Mouse (Mus musculus) limb, embryonic 12.5 days (tissue): ENCODE measurements at regions not wholly inside any gene's neighbourhood (a gene's known extent, or its start where the extent isn't known, plus 50 kb on each side); places are given as distances from the start of the nearest gene placed in this dataset.
A peak's percentile ranks its signal among the peaks of the same experiment; 100 is the strongest.
"Not testable (repeated sequence)": the region's sequence is repeated elsewhere in the genome, so short reads cannot be mapped to it uniquely, and the experiment has no call there.

Experiments
- ATAC-seq: fragments of 200-750 bp; cut with Nextera tagmentation; 2 replicates; pipeline ENCODE4 v1.8.0; 2017; ENCODE audit warnings: low read depth, moderate TSS enrichment; ENCODE audit not compliant: insufficient number of reproducible peaks, insufficient read depth, low FRiP score, low TSS enrichment
- H3K27ac ChIP-seq: fragments of 300-500 bp; sonication (generic); 2 replicates; pipeline ENCODE4 v1.5.1; 2016; ENCODE audit warnings: mild to moderate bottlenecking, moderate library complexity
- H3K27me3 ChIP-seq: fragments of 300-500 bp; sonication (generic); 2 replicates; pipeline ENCODE4 v1.6.1; 2016; ENCODE audit warnings: mild to moderate bottlenecking, moderate library complexity
- H3K36me3 ChIP-seq: fragments of 300-500 bp; sonication (generic); 2 replicates; pipeline ENCODE4 v1.6.1; 2016; ENCODE audit warnings: mild to moderate bottlenecking, moderate library complexity
- H3K4me1 ChIP-seq: fragments of 300-500 bp; sonication (generic); replicated peaks from 2 replicates; pipeline ENCODE4 v1.6.1; 2016
- H3K4me2 ChIP-seq: fragments of 300-500 bp; sonication (generic); 2 replicates; pipeline ENCODE4 v1.6.1; 2016; ENCODE audit warnings: mild to moderate bottlenecking, moderate library complexity
- H3K4me3 ChIP-seq: fragments of 300-500 bp; sonication (generic); replicated peaks from 2 replicates; pipeline ENCODE4 v1.5.1; 2016; ENCODE audit warnings: mild to moderate bottlenecking
- H3K9ac ChIP-seq: fragments of 300-500 bp; sonication (generic); replicated peaks from 2 replicates; pipeline ENCODE4 v1.6.1; 2016; ENCODE audit warnings: mild to moderate bottlenecking, moderate library complexity
- H3K9me3 ChIP-seq: fragments of 300-500 bp; sonication (generic); 2 replicates; pipeline ENCODE4 v1.6.1; 2016; ENCODE audit warnings: mild to moderate bottlenecking, moderate library complexity
- WGBS: fragments of 180-500 bp; shearing (Covaris S2); methylation state at CpG from one replicate; pipeline ENCODE4 v1.1.7; 2016; 5-methylcytosine and 5-hydroxymethylcytosine counted together

DNA sequence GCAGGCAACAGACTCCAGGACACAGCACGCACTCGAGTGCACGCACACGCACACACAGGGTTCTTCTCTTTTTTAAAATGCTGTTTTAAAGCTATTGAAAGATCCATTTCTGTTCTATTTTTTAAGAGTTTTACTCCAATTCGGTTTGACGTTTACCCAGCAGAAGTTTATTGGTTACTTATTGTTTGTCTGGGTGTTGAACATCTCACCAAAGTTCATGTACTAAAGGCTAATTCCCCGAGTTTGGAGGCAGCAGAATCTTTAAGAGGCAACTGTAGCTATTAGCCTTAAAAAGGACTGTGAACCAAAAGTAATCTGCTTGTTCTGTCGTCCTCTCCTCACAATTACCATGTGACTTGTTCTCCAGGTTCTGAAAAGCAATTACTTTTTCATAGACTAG, 263.0 kb upstream of the Nfia start:
- no peaks in the 10 kb centered on the region for H3K9me3 ChIP-seq
- no peak overlapping the region for H3K27ac ChIP-seq
- WGBS = 84% methylated on average over 8 of the region's 8 CpGs
- no peaks in the 10 kb centered on the region for H3K4me1 ChIP-seq
- no peak overlapping the region for H3K4me3 ChIP-seq
- H3K9ac ChIP-seq = no peak overlapping the region
- ATAC-seq = no peak
- H3K4me2 ChIP-seq = no peak overlapping the region
- no peaks in the 10 kb centered on the region for H3K27me3 ChIP-seq
- no peaks in the 10 kb centered on the region for H3K36me3 ChIP-seq

DNA sequence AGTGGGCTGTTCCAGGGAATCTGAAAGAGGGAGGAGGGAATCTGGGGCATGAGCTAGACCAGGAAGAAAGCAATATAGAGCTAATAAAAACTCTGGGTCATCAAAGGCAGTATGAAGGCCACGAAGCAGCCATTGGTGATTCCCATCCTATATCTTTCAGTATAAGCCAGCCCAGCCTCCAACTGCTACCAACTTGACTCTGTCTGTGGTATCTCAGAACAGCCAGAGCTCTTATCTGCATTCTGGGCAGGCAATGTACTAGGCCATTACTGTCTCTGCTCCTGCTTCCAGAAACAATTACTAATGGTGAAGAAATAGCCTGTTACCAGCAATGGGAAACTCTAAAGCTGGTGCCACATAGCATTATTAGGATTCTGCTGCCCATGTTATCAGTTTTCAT, 266.8 kb upstream of the Nfia start:
- no peaks in the 10 kb centered on the region for H3K36me3 ChIP-seq
- H3K4me1 ChIP-seq = no peaks in the 10 kb centered on the region
- WGBS = 79% methylated on average over 1 of the region's 1 CpGs
- no peak for ATAC-seq
- H3K4me2 ChIP-seq = no peak overlapping the region
- H3K27me3 ChIP-seq = no peaks in the 10 kb centered on the region
- H3K27ac ChIP-seq = no peak overlapping the region
- H3K9me3 ChIP-seq = no peaks in the 10 kb centered on the region
- H3K9ac ChIP-seq = no peak overlapping the region
- H3K4me3 ChIP-seq = no peak overlapping the region

DNA sequence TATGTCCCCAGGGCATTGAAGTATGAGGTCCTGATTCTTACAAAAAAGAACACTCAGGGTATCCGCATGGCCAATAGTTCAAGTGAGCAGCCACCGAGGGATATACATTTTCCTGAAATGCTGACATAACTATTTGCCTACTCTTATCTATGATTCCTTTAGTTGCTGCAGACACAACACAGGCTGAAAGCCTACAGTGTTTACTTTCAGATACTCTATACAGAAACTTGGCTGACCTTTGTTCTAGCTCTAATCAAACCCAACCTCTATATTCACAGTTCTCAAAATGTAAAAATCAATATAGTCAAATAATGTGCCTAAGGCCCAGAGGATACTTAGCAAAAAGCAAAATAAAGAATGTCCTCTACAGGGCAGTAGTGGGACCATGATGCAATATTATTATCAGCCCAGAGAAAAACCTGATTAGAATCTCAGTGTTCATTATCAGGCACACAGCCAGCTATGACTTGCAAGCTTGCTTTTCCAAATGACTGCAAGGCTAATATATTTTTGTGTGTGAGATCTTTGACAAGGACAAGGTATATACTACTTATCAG, 281.2 kb upstream of the Nfia start:
- no peak overlapping the region for H3K4me3 ChIP-seq
- no peak overlapping the region for H3K4me2 ChIP-seq
- no peaks in the 10 kb centered on the region for H3K36me3 ChIP-seq
- no peak overlapping the region for H3K27ac ChIP-seq
- H3K9me3 ChIP-seq = no peaks in the 10 kb centered on the region
- no peak overlapping the region for H3K9ac ChIP-seq
- WGBS = 88% methylated on average over 2 of the region's 2 CpGs
- H3K4me1 ChIP-seq = peaks cover 11% of the 10 kb centered on the region; the same call in 1 of the 2 replicates
- 0 out of 2 replicates have a peak, but pooled peaks cover 2% of the 10 kb centered on the region for H3K27me3 ChIP-seq
- ATAC-seq = no peak

DNA sequence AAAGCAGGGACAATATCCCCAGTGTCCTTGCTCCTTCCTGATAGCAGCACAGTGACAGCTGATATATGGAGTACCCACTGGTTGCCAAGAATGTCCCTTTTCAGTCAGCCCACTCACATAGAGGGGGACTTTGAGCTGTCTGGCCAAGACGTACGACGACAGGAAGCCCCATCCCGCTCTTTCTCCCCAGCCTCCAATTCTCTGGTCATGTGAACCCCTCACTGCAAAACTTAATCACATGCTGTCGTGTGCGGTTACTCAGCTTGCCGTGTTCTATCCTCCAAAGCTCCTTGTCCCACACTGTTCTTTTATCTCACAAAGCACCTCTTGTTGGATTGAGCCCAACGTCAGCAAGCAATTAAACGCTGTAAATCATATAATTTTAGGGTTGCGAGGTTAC, 286.2 kb upstream of the Nfia start:
- no peak for ATAC-seq
- peaks cover 33% of the 10 kb centered on the region for H3K4me1 ChIP-seq
- WGBS = 31% methylated on average over 10 of the region's 10 CpGs

DNA sequence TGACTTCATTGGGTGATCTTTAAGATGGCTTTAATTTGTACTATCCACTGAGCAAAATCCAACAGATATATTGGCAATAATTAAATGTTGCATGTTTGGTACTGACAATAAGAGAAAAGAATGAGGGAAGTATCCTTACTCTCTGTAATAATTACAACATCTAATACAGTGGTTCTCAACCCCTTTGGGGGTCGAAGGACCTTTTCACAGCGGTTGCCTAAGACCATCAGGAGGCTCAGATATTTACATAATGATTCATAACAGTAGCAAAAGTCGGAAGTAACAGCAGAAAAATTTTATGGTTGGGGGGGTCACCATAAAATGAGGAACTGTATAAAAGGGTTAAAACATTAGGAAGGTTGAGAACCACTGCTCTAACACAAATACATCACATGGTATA, 287.3 kb upstream of the Nfia start:
- Histone ChIP-seq H3K4me3 (no peak overlapping the region), H3K4me1 (peaks cover 40% of the 10 kb centered on the region), H3K9me3 (no peaks in the 10 kb centered on the region), H3K36me3 (no peaks in the 10 kb centered on the region), H3K27me3 (0 out of 2 replicates have a peak, but pooled peaks cover 2% of the 10 kb centered on the region), H3K9ac (no peak overlapping the region), H3K27ac (no peak overlapping the region), H3K4me2 (no peak overlapping the region)
- no peak for ATAC-seq
- WGBS = 89% methylated on average over 3 of the region's 3 CpGs

More for the DNA sequence above, 286.2 kb upstream of the Nfia start:
- H3K9me3 ChIP-seq = no peaks in the 10 kb centered on the region
- no peak overlapping the region for H3K4me3 ChIP-seq
- H3K27me3 ChIP-seq = 0 out of 2 replicates have a peak, but pooled peaks cover 2% of the 10 kb centered on the region
- no peak overlapping the region; the same call in 1 of the 2 replicates for H3K4me2 ChIP-seq
- H3K27ac ChIP-seq = no peak overlapping the region
- H3K9ac ChIP-seq = no peak overlapping the region
- H3K36me3 ChIP-seq = no peaks in the 10 kb centered on the region

DNA sequence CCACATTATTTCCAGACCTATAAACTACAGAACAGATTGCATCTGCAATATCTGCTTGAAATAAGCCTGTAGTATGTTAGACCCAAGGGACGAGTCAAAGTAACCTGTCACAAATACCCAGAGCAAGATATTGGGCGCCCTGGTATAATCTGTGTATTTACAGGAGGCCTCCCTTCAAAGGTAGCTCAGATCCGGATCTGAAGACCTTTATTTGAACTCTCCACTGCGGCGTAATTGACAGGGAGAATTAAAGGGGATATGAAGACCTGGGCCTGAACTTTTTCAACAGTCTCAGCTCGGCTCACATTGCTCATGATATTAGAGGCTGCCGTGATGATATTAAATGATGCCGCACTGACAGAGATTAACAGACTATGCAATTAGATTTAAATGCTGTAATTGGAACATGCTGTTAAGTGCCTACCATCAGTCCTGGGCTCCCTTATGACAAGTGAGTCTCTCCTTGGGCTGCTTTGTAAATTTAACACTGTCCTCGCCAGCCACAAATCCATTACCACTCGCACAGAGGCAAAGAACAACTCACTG, 289.8 kb upstream of the Nfia start:
- WGBS = 16% methylated on average over 10 of the region's 10 CpGs
- H3K4me3 ChIP-seq = no peak overlapping the region
- peaks cover 47% of the 10 kb centered on the region for H3K4me1 ChIP-seq
- H3K9ac ChIP-seq = no peak overlapping the region
- peak; percentile 81 for ATAC-seq
- H3K9me3 ChIP-seq = no peaks in the 10 kb centered on the region
- H3K27ac ChIP-seq = 0 out of 2 replicates have a peak overlapping the region, but pooled peaks have one; percentile 29
- H3K4me2 ChIP-seq = no peak overlapping the region
- no peaks in the 10 kb centered on the region for H3K36me3 ChIP-seq
- no peaks in the 10 kb centered on the region for H3K27me3 ChIP-seq

DNA sequence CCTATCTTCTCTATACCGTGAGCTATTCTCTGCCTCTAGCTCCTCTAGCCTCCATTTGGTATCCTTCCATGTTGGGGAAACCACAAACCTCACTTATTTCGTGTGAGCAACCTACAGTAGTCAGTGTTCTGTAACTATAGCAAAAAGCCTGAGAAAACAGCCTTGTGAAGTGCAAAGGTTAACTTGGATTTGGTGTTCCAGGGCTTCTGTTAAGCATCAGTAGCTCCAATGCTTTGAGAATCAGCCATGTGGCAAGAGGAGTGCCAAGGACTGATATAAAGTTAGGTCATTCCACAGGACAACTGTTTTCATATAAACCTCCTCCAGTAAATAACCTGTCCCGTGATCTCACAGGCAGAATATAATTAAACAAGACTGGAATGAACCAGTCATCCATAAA, 290.7 kb upstream of the Nfia start:
- Histone ChIP-seq H3K27ac (no peak overlapping the region), H3K4me1 (peaks cover 50% of the 10 kb centered on the region), H3K9me3 (no peaks in the 10 kb centered on the region), H3K4me2 (no peak overlapping the region), H3K36me3 (no peaks in the 10 kb centered on the region), H3K9ac (no peak overlapping the region), H3K4me3 (no peak overlapping the region), H3K27me3 (no peaks in the 10 kb centered on the region)
- no peak for ATAC-seq
- WGBS = 83% methylated on average over 3 of the region's 3 CpGs

DNA sequence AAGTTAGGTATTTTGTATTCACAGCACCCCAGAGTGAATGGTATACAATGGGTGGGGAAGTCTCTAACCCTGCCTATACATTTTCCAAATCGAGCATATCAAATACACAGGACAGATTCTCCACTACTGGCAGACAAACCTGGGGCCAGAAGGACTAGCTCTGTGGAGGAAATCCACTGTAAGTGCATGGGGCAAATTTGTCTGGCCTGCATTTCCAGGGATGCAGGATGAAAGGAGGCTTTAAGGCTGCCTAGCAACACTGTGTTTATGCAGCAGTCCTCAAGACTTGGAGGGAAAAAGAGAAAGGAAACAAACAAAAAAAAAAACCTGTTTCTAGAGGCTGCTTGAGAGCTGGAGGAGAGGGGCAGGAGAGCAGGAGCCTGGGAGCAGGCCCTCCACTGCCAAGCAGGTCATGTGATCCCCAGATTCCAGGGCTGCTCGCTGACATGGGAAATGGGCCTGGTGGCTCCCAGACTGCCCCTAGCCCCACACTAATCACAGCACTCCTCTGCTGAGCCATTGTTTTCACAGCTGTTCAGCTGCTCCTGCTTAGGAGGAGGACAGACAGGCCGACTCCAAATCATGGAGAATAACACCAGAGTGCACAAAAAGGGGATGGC, 293.7 kb upstream of the Gm10192 start:
- ATAC-seq = peak; percentile 98
- Histone ChIP-seq H3K36me3 (no peaks in the 10 kb centered on the region), H3K9me3 (no peaks in the 10 kb centered on the region), H3K27me3 (no peaks in the 10 kb centered on the region), H3K9ac (no peak overlapping the region), H3K27ac (peak overlapping the region; percentile 82), H3K4me1 (peaks cover 28% of the 10 kb centered on the region), H3K4me3 (no peak overlapping the region), H3K4me2 (no peak overlapping the region)
- WGBS = 21% methylated on average over 3 of the region's 3 CpGs

DNA sequence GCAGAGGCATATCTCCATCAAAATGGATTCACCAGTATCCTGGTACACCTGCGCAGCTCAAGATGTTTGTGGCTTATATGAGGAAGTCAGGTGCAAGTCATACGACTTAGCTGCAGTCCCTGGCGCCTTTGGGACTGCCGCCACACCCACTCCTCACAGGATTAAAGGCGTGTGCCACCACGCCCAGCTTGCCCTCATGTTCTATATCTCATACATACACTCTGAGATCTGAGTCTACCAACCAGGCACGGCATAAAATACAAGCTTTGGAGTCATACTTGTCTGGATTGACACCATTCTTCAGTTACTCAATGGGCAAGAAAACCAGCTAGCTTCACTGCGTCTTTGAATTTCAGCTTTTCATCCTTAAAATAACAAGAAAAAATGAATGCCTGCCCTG, 290.5 kb upstream of the Gm10192 start:
- not testable (repeated sequence) for H3K4me3 ChIP-seq, H3K27ac ChIP-seq, H3K9me3 ChIP-seq, H3K4me2 ChIP-seq, H3K27me3 ChIP-seq, H3K9ac ChIP-seq, ATAC-seq, H3K36me3 ChIP-seq
- H3K4me1 ChIP-seq = peaks cover 18% of the 10 kb centered on the region
- WGBS = 90% methylated on average over 8 of the region's 8 CpGs

DNA sequence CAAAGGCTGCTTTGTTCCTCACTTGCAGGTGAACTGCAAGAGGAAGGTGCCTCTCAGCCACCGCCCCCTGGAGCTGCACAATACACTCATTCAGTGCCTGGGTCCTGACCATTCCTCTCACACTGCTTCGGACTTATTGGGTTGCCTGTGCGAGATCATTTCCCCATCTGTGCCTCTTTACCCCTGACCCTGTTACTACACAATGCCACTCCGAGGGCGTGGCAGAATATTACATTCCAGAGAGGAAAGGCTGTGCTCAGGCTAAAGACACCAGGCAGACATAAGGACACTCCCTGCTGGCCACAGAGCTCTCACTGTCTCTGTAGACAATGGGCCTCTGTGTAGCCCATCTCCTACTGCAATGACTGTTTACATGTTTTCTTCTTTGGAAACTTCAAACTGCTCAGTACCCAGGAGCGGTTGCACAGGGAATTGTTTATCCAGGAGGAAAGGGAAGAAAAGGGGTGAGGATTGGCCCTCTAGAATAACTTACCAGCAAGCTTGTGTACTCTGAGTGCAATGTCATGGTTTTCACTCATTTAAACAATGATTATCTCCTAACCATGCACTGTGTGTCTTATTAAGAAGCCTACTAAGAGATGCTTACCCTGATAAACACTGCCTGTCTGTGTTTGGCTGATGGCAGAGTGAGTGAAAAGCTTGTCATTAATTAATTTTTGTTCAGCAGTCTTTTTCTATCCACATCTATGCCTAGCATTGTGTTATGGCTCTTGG, 283.1 kb upstream of the Gm10192 start:
- Histone ChIP-seq H3K9me3 (no peaks in the 10 kb centered on the region), H3K4me2 (no peak overlapping the region), H3K9ac (no peak overlapping the region), H3K27ac (peak overlapping the region; percentile 75), H3K36me3 (no peaks in the 10 kb centered on the region), H3K4me3 (no peak overlapping the region), H3K4me1 (peaks cover 15% of the 10 kb centered on the region), H3K27me3 (no peaks in the 10 kb centered on the region)
- peak; percentile 90 for ATAC-seq
- WGBS = 28% methylated on average over 6 of the region's 6 CpGs

DNA sequence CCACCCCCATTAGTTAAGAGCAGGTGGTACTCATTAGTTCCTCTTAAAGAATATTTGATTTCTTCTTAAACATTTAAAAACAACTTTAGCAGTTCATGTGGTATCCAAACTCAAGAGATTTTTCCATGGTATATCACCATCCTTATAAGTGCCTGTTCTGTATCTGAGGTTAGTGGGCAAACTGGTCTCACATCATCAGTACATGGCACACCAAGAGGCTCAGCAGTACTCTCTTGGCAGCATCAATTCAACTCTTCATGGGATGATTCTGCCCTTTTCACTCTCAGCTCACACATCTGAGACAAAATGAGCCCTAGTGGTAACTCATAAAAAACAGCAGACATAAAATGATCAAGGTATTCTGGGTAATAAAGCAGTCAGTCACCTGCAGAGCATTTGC, 282.6 kb upstream of the Gm10192 start:
- no peak overlapping the region for H3K4me3 ChIP-seq
- H3K9me3 ChIP-seq = no peaks in the 10 kb centered on the region
- H3K36me3 ChIP-seq = no peaks in the 10 kb centered on the region
- H3K27ac ChIP-seq = no peak overlapping the region
- H3K4me2 ChIP-seq = no peak overlapping the region
- ATAC-seq = peak; percentile 64; the same call in 1 of the 2 replicates
- H3K9ac ChIP-seq = no peak overlapping the region
- no peaks in the 10 kb centered on the region for H3K27me3 ChIP-seq
- H3K4me1 ChIP-seq = peaks cover 15% of the 10 kb centered on the region
